Mouse (Mus musculus): ENCODE measurements around the gene Ankar. TPM values are rescaled to one million over a fixed set of nuclear protein-coding genes. Genes with fewer than 3 reads are reported as not detected.

The Ankar gene
- polyA plus RNA-seq, 1 experiment from 2014 or later = not detected

DNA sequence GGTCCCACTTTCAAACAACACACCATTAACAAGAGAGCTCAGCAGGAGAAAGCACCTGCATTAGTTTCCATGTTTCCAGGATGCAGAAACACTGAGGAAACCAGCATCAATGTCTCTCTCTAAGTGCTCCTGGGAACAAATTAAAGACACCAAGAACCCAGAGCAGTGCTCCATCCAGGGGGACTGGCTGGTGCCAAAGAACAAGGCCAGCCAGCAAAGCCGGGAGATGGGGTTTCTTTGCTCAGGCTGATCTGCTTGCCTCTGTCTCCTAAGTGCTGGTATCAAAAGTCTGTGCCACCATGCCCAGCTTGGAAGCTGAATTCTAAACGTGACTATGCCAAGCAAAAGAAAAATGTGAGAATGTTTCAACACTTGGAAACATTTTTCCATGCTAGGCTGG lies 16.0 kb upstream of the Ankar start:
- no peak overlapping the region for H3K27ac ChIP-seq (ENCODE audit: low read length)
- no peak for ATAC-seq (ENCODE audit: insufficient number of reproducible peaks, insufficient read depth, low FRiP score, low read depth)
- 63% methylated on average over 2 of the region's 2 CpGs for WGBS

DNA sequence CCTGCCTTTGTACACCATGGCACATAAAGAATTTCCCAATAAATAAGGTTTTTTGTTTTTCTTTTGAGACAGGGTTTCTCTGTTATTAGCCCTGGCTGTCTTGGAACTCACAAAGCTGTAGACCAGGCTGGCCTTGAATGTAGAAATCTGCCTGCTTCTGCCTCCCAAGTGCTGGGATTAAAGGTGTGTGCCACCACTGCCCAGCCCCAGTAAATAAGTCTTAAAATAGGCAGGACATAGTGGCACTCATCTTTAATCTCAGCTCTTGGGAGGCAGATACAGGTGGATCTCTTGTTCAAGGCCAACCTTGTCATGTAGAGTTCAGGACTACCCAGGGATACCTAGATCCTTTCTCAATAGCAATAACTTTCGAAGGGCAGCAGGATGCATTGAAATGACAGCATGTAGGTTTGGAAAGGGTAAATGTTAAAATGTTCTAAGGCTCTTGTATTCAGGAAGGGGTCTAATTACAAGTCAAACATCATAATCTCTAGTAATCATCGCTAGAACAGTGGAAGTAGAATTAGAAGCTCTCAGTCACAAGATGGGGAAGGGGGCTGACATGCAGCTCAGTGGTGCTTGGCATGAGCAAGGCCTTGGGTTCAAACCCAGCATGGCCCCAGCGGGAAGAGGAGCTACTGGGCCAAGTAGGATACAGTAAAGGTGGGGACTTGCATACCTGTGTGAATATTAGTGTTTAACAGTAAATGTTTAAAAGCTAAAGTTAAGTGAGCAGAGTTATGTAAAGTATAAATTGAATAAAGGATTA lies 15.4 kb upstream of the Ankar start:
- no peak overlapping the region for H3K27ac ChIP-seq (ENCODE audit: low read length)
- H3K36me3 ChIP-seq (ENCODE audit: control insufficient read depth, insufficient read depth, low read length) = peaks cover 26% of the 10 kb centered on the region; the same call in 1 of the 2 replicates
- peaks cover 5% of the 10 kb centered on the region; the same call in 1 of the 2 replicates for H3K4me1 ChIP-seq (ENCODE audit: control insufficient read depth, insufficient read depth, low read length)
- H3K27me3 ChIP-seq (ENCODE audit: control insufficient read depth, insufficient read depth, low read length) = no peaks in the 10 kb centered on the region
- no peaks in the 10 kb centered on the region for H3K9me3 ChIP-seq (ENCODE audit: control insufficient read depth, low read depth, low read length)
- ATAC-seq (ENCODE audit: insufficient number of reproducible peaks, insufficient read depth, low FRiP score, low read depth) = no peak
- H3K4me2 ChIP-seq (replicated peaks; ENCODE audit: low read depth, low read length) = no peak overlapping the region
- no peak overlapping the region for H3K4me3 ChIP-seq (ENCODE audit: low read depth, low read length)
- 71% methylated on average over 3 of the region's 3 CpGs for WGBS
- no peak overlapping the region for H3K9ac ChIP-seq (replicated peaks; ENCODE audit: low read depth, low read length)

More for the DNA sequence above, 16.0 kb upstream of the Ankar start:
- no peaks in the 10 kb centered on the region for H3K27me3 ChIP-seq (ENCODE audit: control insufficient read depth, insufficient read depth, low read length)
- no peak overlapping the region for H3K4me2 ChIP-seq (replicated peaks; ENCODE audit: low read depth, low read length)
- H3K9me3 ChIP-seq (ENCODE audit: control insufficient read depth, low read depth, low read length) = no peaks in the 10 kb centered on the region
- no peak overlapping the region for H3K4me3 ChIP-seq (ENCODE audit: low read depth, low read length)
- H3K4me1 ChIP-seq (ENCODE audit: control insufficient read depth, insufficient read depth, low read length) = peaks cover 5% of the 10 kb centered on the region; the same call in 1 of the 2 replicates
- H3K36me3 ChIP-seq (ENCODE audit: control insufficient read depth, insufficient read depth, low read length) = peaks cover 26% of the 10 kb centered on the region; the same call in 1 of the 2 replicates
- H3K9ac ChIP-seq (replicated peaks; ENCODE audit: low read depth, low read length) = no peak overlapping the region

DNA sequence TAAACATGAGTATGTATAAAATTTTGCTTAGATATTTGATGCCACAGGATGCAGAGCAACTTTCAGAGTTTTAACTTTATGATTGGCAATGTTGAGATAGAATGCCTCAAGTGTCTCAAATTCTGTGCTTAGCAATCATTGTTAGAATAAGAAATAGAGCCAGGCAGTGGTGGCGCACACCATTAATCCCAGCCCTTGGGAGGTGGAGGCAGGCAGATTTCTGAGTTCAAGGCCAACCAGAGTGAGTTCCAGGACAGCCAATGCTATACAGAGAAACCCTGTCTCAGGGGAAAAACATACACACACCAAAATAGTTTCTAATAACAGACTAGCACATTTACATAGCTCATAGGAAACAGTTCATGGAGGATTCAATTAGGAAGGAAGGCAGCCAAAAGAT lies 14.7 kb upstream of the Ankar start:
- no peak overlapping the region for H3K27ac ChIP-seq (ENCODE audit: low read length)
- peaks cover 5% of the 10 kb centered on the region; the same call in 1 of the 2 replicates for H3K4me1 ChIP-seq (ENCODE audit: control insufficient read depth, insufficient read depth, low read length)
- no peaks in the 10 kb centered on the region for H3K27me3 ChIP-seq (ENCODE audit: control insufficient read depth, insufficient read depth, low read length)
- H3K4me2 ChIP-seq (replicated peaks; ENCODE audit: low read depth, low read length) = no peak overlapping the region
- WGBS = 97% methylated on average over 1 of the region's 1 CpGs
- no peak overlapping the region for H3K4me3 ChIP-seq (ENCODE audit: low read depth, low read length)
- H3K36me3 ChIP-seq (ENCODE audit: control insufficient read depth, insufficient read depth, low read length) = peaks cover 26% of the 10 kb centered on the region; the same call in 1 of the 2 replicates
- no peaks in the 10 kb centered on the region for H3K9me3 ChIP-seq (ENCODE audit: control insufficient read depth, low read depth, low read length)
- no peak for ATAC-seq (ENCODE audit: insufficient number of reproducible peaks, insufficient read depth, low FRiP score, low read depth)
- H3K9ac ChIP-seq (replicated peaks; ENCODE audit: low read depth, low read length) = no peak overlapping the region

DNA sequence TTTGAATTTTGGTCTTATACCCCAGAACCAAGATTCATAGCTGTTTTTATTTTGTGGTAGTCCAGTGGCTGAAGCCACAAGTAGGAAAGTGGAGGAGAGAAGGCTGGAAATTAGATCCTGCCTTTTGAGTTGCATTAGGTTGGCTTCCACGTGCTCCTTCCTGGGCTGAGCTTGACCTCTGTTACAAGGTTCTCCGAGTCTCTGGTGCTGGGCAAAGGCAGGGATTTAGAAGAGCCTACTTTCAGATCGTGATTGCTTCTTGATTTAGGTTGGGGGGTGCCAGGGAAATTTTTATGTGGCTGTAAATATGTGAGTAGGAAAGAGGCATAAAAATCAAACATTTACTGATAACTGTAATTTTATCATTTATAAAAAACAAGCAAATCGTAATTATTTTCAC lies 14.2 kb upstream of the Ankar start:
- Histone ChIP-seq H3K4me1 (ENCODE audit: control insufficient read depth, insufficient read depth, low read length) (peaks cover 5% of the 10 kb centered on the region; the same call in 1 of the 2 replicates), H3K27me3 (ENCODE audit: control insufficient read depth, insufficient read depth, low read length) (no peaks in the 10 kb centered on the region), H3K9me3 (ENCODE audit: control insufficient read depth, low read depth, low read length) (no peaks in the 10 kb centered on the region), H3K9ac (replicated peaks; ENCODE audit: low read depth, low read length) (no peak overlapping the region), H3K27ac (ENCODE audit: low read length) (no peak overlapping the region), H3K4me2 (replicated peaks; ENCODE audit: low read depth, low read length) (no peak overlapping the region), H3K4me3 (ENCODE audit: low read depth, low read length) (no peak overlapping the region), H3K36me3 (ENCODE audit: control insufficient read depth, insufficient read depth, low read length) (peaks cover 26% of the 10 kb centered on the region; the same call in 1 of the 2 replicates)
- ATAC-seq (ENCODE audit: insufficient number of reproducible peaks, insufficient read depth, low FRiP score, low read depth) = no peak
- WGBS = 67% methylated on average over 4 of the region's 4 CpGs

DNA sequence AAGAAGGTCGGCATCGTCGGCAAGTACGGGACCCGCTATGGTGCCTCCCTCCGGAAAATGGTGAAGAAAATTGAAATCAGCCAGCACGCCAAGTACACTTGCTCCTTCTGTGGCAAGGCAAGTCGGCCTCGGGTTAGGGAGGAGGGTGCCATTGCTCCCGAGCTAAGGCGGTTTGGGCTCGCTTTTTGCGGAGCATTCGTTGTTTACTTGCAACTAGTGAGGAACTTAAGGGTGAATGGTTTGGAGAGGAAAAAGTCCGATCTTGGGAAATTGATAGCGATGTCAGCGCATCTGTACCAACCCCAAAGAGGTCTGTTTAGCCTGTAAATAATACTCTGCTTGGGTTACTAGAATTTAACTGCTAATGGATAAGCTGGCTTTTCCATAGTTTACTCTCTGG lies 11.3 kb upstream of the Ankar start:
- peak overlapping the region; percentile 73 for H3K4me3 ChIP-seq (ENCODE audit: low read depth, low read length)
- H3K9me3 ChIP-seq (ENCODE audit: control insufficient read depth, low read depth, low read length) = no peaks in the 10 kb centered on the region
- peak overlapping the region; percentile 77 for H3K4me2 ChIP-seq (replicated peaks; ENCODE audit: low read depth, low read length)
- under 1% methylated on average over 17 of the region's 17 CpGs for WGBS
- H3K36me3 ChIP-seq (ENCODE audit: control insufficient read depth, insufficient read depth, low read length) = peaks cover 26% of the 10 kb centered on the region; the same call in 1 of the 2 replicates
- peak overlapping the region; percentile 74 for H3K27ac ChIP-seq (ENCODE audit: low read length)
- peak overlapping the region; percentile 86 for H3K9ac ChIP-seq (replicated peaks; ENCODE audit: low read depth, low read length)
- peaks cover 5% of the 10 kb centered on the region; the same call in 1 of the 2 replicates for H3K4me1 ChIP-seq (ENCODE audit: control insufficient read depth, insufficient read depth, low read length)
- no peak for ATAC-seq (ENCODE audit: insufficient number of reproducible peaks, insufficient read depth, low FRiP score, low read depth)
- H3K27me3 ChIP-seq (ENCODE audit: control insufficient read depth, insufficient read depth, low read length) = no peaks in the 10 kb centered on the region

DNA sequence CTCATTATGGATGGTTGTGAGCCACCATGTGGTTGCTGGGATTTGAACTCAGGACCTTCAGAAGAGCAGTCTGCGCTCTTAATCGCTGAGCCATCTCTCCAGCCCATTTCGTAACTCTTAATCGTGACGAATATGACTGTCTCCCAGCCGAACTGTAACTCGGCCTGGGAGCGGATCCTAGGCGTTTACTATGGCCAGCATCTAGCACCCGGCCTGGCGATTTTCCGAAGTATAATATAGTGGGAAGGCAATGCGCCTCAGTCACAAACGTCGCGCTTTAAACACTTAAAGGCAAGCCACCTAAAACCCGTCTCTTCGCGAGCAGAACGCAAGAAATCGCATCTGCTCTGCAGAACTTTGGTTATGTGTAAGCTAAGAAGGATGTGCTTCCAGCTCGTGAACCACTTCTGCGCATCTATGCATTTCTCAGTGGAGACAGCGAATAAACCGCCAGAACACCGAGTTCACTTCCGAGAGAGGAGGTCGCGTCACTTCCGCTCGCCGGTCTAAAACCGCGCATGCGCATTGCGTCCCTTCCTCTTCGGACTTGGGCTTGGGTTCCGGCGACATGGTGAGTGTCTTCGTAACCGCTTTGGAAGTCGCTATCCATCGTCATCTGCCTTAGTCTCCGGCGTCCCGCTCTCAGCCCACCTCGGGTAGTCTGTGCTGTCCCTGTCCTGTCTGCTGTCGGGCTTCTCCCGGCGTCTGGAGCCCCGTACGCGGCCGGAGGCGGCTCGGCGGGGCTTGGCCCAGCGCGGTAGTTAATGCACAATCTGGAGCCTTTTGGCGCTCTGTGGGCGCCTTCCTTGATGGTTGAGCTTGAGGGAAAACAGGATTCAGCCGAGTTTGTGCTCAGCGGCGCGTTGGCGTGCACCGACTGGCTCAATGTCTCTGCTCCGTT lies 10.6 kb upstream of the Ankar start, which contains the start of gene Rpl37a:
TSS of gene Rpl37a (plus strand) at position 538 of the 901 bp plus-strand sequence.
- Histone ChIP-seq H3K4me2 (replicated peaks; ENCODE audit: low read depth, low read length) (peak within 1 kb of the TSS; percentile 77), H3K9ac (replicated peaks; ENCODE audit: low read depth, low read length) (peak within 1 kb of the TSS; percentile 86), H3K27ac (ENCODE audit: low read length) (peak within 1 kb of the TSS; percentile 74), H3K4me3 (ENCODE audit: low read depth, low read length) (peak within 1 kb of the TSS; percentile 73), H3K36me3 (ENCODE audit: control insufficient read depth, insufficient read depth, low read length) (peaks cover 26% of the 10 kb centered on the region; the same call in 1 of the 2 replicates), H3K9me3 (ENCODE audit: control insufficient read depth, low read depth, low read length) (no peaks in the 10 kb centered on the region), H3K4me1 (ENCODE audit: control insufficient read depth, insufficient read depth, low read length) (peaks cover 5% of the 10 kb centered on the region; the same call in 1 of the 2 replicates), H3K27me3 (ENCODE audit: control insufficient read depth, insufficient read depth, low read length) (no peaks in the 10 kb centered on the region)
- peak; percentile 91 for ATAC-seq (ENCODE audit: insufficient number of reproducible peaks, insufficient read depth, low FRiP score, low read depth)
- WGBS = 2% methylated on average over 68 of the region's 68 CpGs

DNA sequence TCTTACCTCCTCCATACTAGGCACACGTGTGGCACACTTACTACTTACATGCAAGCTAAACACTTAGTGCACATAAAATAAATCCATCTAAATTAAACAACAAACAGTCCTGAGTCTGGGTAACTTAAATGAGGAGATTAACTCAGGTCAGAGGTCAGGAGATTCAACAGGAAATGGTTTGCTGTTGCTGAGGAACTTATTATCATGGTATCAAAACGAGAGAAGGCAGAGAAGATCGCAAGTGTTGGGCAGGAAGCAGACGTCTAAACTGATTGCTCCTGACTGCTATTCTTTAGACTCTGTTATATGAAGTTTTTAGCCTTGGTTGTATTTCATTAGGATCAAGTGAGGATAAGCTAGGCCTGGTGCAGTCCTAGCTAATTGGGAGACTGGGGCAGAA lies 7.1 kb upstream of the Ankar start:
- no peaks in the 10 kb centered on the region; the same call in 1 of the 2 replicates for H3K4me1 ChIP-seq (ENCODE audit: control insufficient read depth, insufficient read depth, low read length)

DNA sequence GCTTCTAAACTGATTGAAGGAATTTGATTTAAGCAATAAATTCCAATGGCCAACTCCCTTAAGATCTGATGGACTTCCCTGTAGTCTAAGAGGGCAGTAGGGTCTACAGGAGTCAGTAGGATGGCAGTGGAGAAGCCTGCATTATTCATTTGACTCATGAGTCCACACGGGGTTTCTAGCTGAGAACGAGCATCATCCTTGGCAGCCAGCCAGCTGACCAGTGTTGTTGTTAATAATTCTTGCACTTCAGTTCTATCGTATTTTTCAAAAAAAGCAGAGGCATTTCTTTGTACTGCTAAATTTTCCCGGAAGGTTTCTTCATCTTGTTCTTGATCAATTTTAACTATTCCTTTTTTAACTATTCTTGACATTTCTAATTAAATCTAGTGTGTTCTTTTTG lies 1.7 kb downstream of the Ankar start:
- ATAC-seq (ENCODE audit: insufficient number of reproducible peaks, insufficient read depth, low FRiP score, low read depth) = no peak

More for the DNA sequence above, 7.1 kb upstream of the Ankar start:
- H3K4me3 ChIP-seq (ENCODE audit: low read depth, low read length) = no peak overlapping the region
- no peak overlapping the region for H3K9ac ChIP-seq (replicated peaks; ENCODE audit: low read depth, low read length)
- 61% methylated on average over 4 of the region's 4 CpGs for WGBS
- H3K27me3 ChIP-seq (ENCODE audit: control insufficient read depth, insufficient read depth, low read length) = no peaks in the 10 kb centered on the region
- H3K27ac ChIP-seq (ENCODE audit: low read length) = no peak overlapping the region
- H3K36me3 ChIP-seq (ENCODE audit: control insufficient read depth, insufficient read depth, low read length) = peaks cover 3% of the 10 kb centered on the region; the same call in 1 of the 2 replicates
- no peaks in the 10 kb centered on the region for H3K9me3 ChIP-seq (ENCODE audit: control insufficient read depth, low read depth, low read length)
- H3K4me2 ChIP-seq (replicated peaks; ENCODE audit: low read depth, low read length) = no peak overlapping the region
- no peak for ATAC-seq (ENCODE audit: insufficient number of reproducible peaks, insufficient read depth, low FRiP score, low read depth)

More for the DNA sequence above, 1.7 kb downstream of the Ankar start:
- Histone ChIP-seq H3K36me3 (ENCODE audit: control insufficient read depth, insufficient read depth, low read length) (no peaks in the 10 kb centered on the region), H3K4me3 (ENCODE audit: low read depth, low read length) (no peak overlapping the region), H3K4me1 (ENCODE audit: control insufficient read depth, insufficient read depth, low read length) (no peaks in the 10 kb centered on the region), H3K9me3 (ENCODE audit: control insufficient read depth, low read depth, low read length) (no peaks in the 10 kb centered on the region), H3K27ac (ENCODE audit: low read length) (no peak overlapping the region), H3K27me3 (ENCODE audit: control insufficient read depth, insufficient read depth, low read length) (no peaks in the 10 kb centered on the region), H3K4me2 (replicated peaks; ENCODE audit: low read depth, low read length) (no peak overlapping the region), H3K9ac (replicated peaks; ENCODE audit: low read depth, low read length) (no peak overlapping the region)
- WGBS = 25% methylated on average over 4 of the region's 4 CpGs
